Mouse (Mus musculus) liver, embryonic 13.5 days (tissue): ENCODE results near the gene Fzr1. TPM values are rescaled to one million over a fixed set of nuclear protein-coding genes. Genes with fewer than 3 reads are reported as not detected.

Experiments
- ATAC-seq: fragments of 200-750 bp; cut with Nextera tagmentation; 2 replicates; pipeline ENCODE4 v1.8.0; 2017; ENCODE audit warnings: low read depth, mild to moderate bottlenecking, moderate number of reproducible peaks, moderate library complexity
- DNase-seq: peaks from one replicate; pipeline ENCODE4 v3.0.0; 2022
- H3K27ac ChIP-seq: fragments of 300-500 bp; sonication (generic); 2 replicates; pipeline ENCODE4 v1.5.1; 2015; ENCODE audit warnings: moderate library complexity, mild to moderate bottlenecking, inconsistent platforms
- H3K27me3 ChIP-seq: fragments of 300-500 bp; sonication (generic); 2 replicates; pipeline ENCODE4 v1.6.1; 2015; ENCODE audit warnings: mild to moderate bottlenecking, inconsistent platforms
- H3K36me3 ChIP-seq: fragments of 300-500 bp; sonication (generic); 2 replicates; pipeline ENCODE4 v1.6.1; 2015; ENCODE audit warnings: mild to moderate bottlenecking, inconsistent platforms
- H3K4me1 ChIP-seq: fragments of 300-500 bp; sonication (generic); replicated peaks from 2 replicates; pipeline ENCODE4 v1.6.1; 2015; ENCODE audit warnings: inconsistent platforms
- H3K4me2 ChIP-seq: fragments of 300-500 bp; sonication (generic); 2 replicates; pipeline ENCODE4 v1.6.1; 2015; ENCODE audit warnings: inconsistent platforms, mild to moderate bottlenecking, moderate library complexity
- H3K4me3 ChIP-seq: fragments of 300-500 bp; sonication (generic); replicated peaks from 2 replicates; pipeline ENCODE4 v1.5.1; 2015; ENCODE audit warnings: mild to moderate bottlenecking, inconsistent platforms
- H3K9ac ChIP-seq: fragments of 300-500 bp; sonication (generic); 2 replicates; pipeline ENCODE4 v1.6.1; 2015; ENCODE audit warnings: mild to moderate bottlenecking, inconsistent platforms
- H3K9me3 ChIP-seq: fragments of 300-500 bp; sonication (generic); replicated peaks from 2 replicates; pipeline ENCODE4 v1.6.1; 2016; ENCODE audit warnings: inconsistent platforms
- WGBS: fragments of 180-500 bp; shearing (Covaris S2); methylation state at CpG from one replicate; pipeline ENCODE4 v1.1.7; 2015; ENCODE audit not compliant: insufficient replicate concordance; 5-methylcytosine and 5-hydroxymethylcytosine counted together
- polyA plus RNA-seq: library from polyadenylated mRNA; unstranded; fragments of >200 nt; fragmentation: Nextera tagmentation; extraction: Ambion mirVana; gene quantifications from 2 replicates; pipeline ENCODE4 v1.2.1, GENCODE M21; 2015

Fzr1 gene
- polyA plus RNA-seq, 1 experiment from 2014 or later: 94.1 TPM

GRCm38 (mm10) chr10:81349146-81349545 is 29.2 kb downstream of the Fzr1 start:
- 6% methylated on average over 12 of the region's 12 CpGs for WGBS
- H3K36me3 ChIP-seq: peaks cover 14% of the 10 kb centered on the region
- H3K4me3 ChIP-seq: peak overlapping the region; percentile 90
- H3K27ac ChIP-seq: peak overlapping the region; percentile 93
- ATAC-seq (peak; percentile 45), DNase-seq (peak; percentile 79)
- peaks cover 68% of the 10 kb centered on the region for H3K4me1 ChIP-seq
- H3K9ac ChIP-seq: peak overlapping the region; percentile 96
- H3K9me3 ChIP-seq: no peaks in the 10 kb centered on the region
- peak overlapping the region; percentile 98 for H3K4me2 ChIP-seq
- peaks cover 20% of the 10 kb centered on the region for H3K27me3 ChIP-seq

DNA sequence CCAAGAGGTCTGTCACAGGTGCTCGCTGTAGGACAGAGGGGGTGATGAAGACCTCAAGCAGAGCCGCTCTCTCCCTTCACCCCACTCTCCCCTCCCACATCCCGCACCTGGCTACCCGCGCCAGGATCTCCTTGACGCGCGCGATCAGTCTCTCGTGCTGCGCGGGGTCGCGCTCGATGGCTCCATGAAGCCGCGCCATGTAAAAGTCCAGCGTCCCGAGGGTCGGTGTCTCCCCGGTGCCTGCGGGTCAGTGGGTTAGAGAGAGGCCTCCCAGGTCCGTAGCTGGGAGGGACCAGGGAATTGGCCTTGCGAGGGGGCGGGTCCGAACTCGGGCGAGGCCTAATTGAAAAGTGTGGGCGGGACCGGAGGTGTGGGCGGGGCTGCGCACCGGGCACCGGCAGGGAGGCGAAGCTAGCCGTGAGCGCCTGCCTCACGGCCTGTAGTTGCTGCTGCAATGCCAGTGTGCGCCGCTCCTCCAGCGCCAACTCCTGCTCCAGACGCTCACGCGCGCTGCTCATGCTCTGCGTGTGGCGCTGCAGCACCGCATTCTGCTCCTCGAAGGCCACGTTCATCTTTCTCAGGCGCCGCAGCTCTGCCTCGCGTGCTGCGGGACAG is 31.8 kb downstream of the Fzr1 start:
- Histone ChIP-seq H3K27ac (peak overlapping the region; percentile 54), H3K9ac (peak overlapping the region; percentile 66), H3K27me3 (peaks cover 45% of the 10 kb centered on the region), H3K9me3 (no peaks in the 10 kb centered on the region), H3K4me1 (peaks cover 65% of the 10 kb centered on the region), H3K4me3 (peak overlapping the region; percentile 42), H3K4me2 (peak overlapping the region; percentile 71), H3K36me3 (peaks cover 14% of the 10 kb centered on the region)
- ATAC-seq (peak; percentile 12; the same call in 1 of the 2 replicates), DNase-seq (peak; percentile 69)
- WGBS: 15% methylated on average over 54 of the region's 55 CpGs

DNA sequence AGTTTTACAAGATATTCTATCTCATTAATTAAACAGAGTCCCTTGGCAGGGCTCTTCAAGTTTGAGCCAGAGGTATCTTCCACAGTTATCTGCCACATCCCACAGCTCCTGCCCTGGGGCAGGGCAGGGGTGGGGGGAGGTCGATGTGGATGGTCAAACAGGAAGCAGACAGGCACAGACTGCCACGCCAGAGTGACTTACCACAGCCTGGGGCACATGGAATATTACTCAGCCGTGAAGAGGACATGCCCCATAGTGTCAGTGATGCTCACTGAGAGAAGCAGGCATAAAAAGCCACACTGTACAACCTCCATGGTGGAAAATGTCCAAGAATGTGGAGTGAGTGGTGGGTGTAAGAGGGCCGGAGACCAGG is 33.2 kb downstream of the Fzr1 start:
- WGBS: 53% methylated on average over 4 of the region's 4 CpGs
- peaks cover 72% of the 10 kb centered on the region for H3K4me1 ChIP-seq
- H3K27me3 ChIP-seq: peaks cover 51% of the 10 kb centered on the region
- H3K9ac ChIP-seq: no peak overlapping the region
- no peak for DNase-seq
- no peaks in the 10 kb centered on the region for H3K9me3 ChIP-seq
- no peak overlapping the region for H3K4me2 ChIP-seq
- H3K36me3 ChIP-seq: peaks cover 14% of the 10 kb centered on the region
- no peak overlapping the region for H3K4me3 ChIP-seq
- H3K27ac ChIP-seq: no peak overlapping the region
- ATAC-seq: no peak

DNA sequence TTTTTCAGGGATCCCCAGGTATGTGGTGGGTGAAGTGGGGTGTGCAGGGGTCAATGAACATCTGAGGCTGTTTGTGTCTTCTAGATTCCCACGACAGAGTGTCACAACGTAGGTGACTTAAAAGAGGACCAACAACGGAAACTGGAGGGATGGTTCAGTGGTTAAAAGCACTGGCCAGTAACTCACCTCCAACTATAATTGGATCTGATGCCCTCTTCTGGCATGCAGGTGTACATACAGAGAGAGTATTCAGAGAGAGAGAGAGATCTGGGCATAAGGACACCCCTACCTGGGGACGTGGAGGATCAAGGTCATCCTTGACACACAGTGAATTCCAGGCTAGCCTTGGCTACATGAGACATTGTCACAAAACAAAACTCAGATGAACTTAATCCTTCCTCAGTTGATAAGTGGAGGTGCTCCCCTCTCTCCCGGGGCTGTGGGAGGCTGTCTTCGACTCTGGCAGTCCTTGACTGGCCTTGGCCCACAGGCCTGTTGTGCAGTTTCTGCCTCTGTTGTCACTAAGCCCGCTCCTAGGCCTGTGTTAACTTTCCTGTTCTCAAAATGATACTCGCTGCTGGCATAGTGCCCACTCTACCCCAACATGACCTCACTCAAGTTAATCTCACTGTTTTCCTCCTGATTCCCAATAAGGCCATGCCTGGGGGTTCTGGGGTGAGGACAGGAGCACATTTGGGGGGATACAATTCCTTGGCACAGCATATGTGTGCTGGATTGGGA is 33.7 kb downstream of the Fzr1 start:
- Histone ChIP-seq H3K36me3 (peaks cover 14% of the 10 kb centered on the region), H3K4me2 (no peak overlapping the region), H3K9me3 (no peaks in the 10 kb centered on the region), H3K9ac (no peak overlapping the region), H3K27ac (no peak overlapping the region), H3K4me1 (peaks cover 71% of the 10 kb centered on the region), H3K4me3 (no peak overlapping the region), H3K27me3 (peaks cover 51% of the 10 kb centered on the region)
- WGBS: 44% methylated on average over 8 of the region's 8 CpGs
- ATAC-seq (no peak), DNase-seq (no peak)

DNA sequence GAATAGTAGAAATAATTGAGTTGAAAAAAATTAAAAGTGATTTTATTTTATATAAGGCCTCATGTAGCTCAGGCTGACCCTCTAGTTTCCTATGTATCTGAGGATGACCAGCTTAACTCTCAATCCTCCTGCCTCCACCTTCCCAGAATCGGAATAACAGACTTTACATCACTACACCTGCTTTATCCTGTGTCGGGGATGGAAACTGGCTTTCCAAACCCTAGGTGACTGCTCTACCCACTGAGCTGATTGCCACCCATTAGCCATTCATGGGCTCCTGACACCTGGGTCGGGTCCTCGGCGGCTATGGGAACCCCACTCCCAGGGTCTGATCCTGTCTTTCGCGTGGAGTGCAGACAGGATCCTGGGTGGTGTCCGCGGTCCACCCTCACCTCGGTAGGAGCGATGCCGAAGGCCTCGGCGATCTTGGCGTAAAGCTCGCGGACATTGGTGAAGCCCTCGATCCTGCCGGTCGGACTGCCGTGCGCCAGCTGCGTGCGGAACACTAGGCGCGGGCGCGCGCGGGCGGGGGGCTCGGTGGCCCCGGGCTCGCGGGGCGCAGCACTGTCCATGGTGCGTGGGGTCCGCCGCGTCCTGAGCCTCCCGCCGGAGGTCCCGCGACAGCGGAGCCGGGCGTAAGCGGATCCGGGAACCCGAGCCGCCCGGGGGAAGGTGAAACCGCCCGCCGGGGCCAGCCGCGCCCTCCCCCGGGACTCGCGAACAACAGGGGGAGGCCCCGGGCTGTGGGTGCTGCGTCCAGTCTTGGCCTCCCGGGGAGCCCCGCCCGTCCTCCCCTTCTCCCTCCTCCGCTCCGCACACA is 35.4 kb downstream of the Fzr1 start, which contains the start of gene Gipc3:
Gipc3 (minus strand) TSS at position 581 of the 820 bp plus-strand sequence.
- Histone ChIP-seq H3K27ac (no peak within 1 kb of the TSS), H3K9ac (peak within 1 kb of the TSS; percentile 58), H3K4me1 (peaks cover 58% of the 10 kb centered on the region), H3K4me2 (peak within 1 kb of the TSS; percentile 69), H3K36me3 (peaks cover 4% of the 10 kb centered on the region; the same call in 1 of the 2 replicates), H3K27me3 (peaks cover 56% of the 10 kb centered on the region), H3K9me3 (no peaks in the 10 kb centered on the region), H3K4me3 (peak within 1 kb of the TSS; percentile 57)
- 4% methylated on average over 66 of the region's 67 CpGs for WGBS
- DNase-seq (no peak), ATAC-seq (no peak)

- H3K9ac ChIP-seq: no peak overlapping the region; the same call in 1 of the 2 replicates
- ATAC-seq (no peak), DNase-seq (peak; percentile 48)
- H3K4me1 ChIP-seq: peaks cover 45% of the 10 kb centered on the region
- no peaks in the 10 kb centered on the region for H3K9me3 ChIP-seq
- no peak overlapping the region for H3K27ac ChIP-seq
- no peaks in the 10 kb centered on the region for H3K36me3 ChIP-seq
- peaks cover 66% of the 10 kb centered on the region for H3K27me3 ChIP-seq
- no peak overlapping the region for H3K4me2 ChIP-seq
- H3K4me3 ChIP-seq: no peak overlapping the region
- WGBS: 30% methylated on average over 16 of the region's 16 CpGs
Observed at GRCm38 (mm10) chr10:81341333-81341949, 36.9 kb downstream of the Fzr1 start.

GRCm38 (mm10) chr10:81340551-81341332 is 37.6 kb downstream of the Fzr1 start:
- H3K4me3 ChIP-seq: no peak overlapping the region
- ATAC-seq (peak; percentile 63), DNase-seq (peak; percentile 58)
- H3K9ac ChIP-seq: no peak overlapping the region; the same call in 1 of the 2 replicates
- H3K36me3 ChIP-seq: no peaks in the 10 kb centered on the region
- peaks cover 62% of the 10 kb centered on the region for H3K27me3 ChIP-seq
- H3K27ac ChIP-seq: no peak overlapping the region
- H3K4me1 ChIP-seq: peaks cover 39% of the 10 kb centered on the region
- no peaks in the 10 kb centered on the region for H3K9me3 ChIP-seq
- no peak overlapping the region for H3K4me2 ChIP-seq
- 39% methylated on average over 17 of the region's 17 CpGs for WGBS

GRCm38 (mm10) chr10:81336558-81336957 is 41.8 kb downstream of the Fzr1 start:
- Histone ChIP-seq H3K4me3 (no peak overlapping the region), H3K9me3 (no peaks in the 10 kb centered on the region), H3K27me3 (peaks cover 43% of the 10 kb centered on the region), H3K4me1 (peaks cover 30% of the 10 kb centered on the region), H3K27ac (no peak overlapping the region), H3K9ac (no peak overlapping the region), H3K36me3 (no peaks in the 10 kb centered on the region), H3K4me2 (no peak overlapping the region)
- no peak for DNase-seq
- no peak for ATAC-seq
- 86% methylated on average over 4 of the region's 4 CpGs for WGBS

GRCm38 (mm10) chr10:81335393-81336340 is 42.6 kb downstream of the Fzr1 start:
- WGBS: 70% methylated on average over 18 of the region's 19 CpGs
- DNase-seq: no peak
- no peak overlapping the region for H3K9ac ChIP-seq

More at GRCm38 (mm10) chr10:81335393-81336340, 42.6 kb downstream of the Fzr1 start:
- Histone ChIP-seq H3K9me3 (no peaks in the 10 kb centered on the region), H3K27ac (no peak overlapping the region), H3K36me3 (no peaks in the 10 kb centered on the region), H3K27me3 (peaks cover 37% of the 10 kb centered on the region), H3K4me1 (peaks cover 22% of the 10 kb centered on the region), H3K4me3 (no peak overlapping the region), H3K4me2 (no peak overlapping the region)
- ATAC-seq: no peak
